Mouse (Mus musculus) B cell, adult (primary cell): ENCODE measurements around the gene Smg9. TPM values are rescaled to one million over a fixed set of nuclear protein-coding genes. Genes with fewer than 3 reads are reported as not detected.

Experiments used
- total RNA-seq: library from RNA; stranded (reverse); gene quantifications from 4 replicates; pipeline ENCODE4 v1.2.4, GENCODE M21; 2023; ENCODE audit not compliant: inconsistent age

The Smg9 gene
- total RNA-seq: 69.8 to 79.7 TPM (median 77.4 TPM) in 4 replicates

DNA sequence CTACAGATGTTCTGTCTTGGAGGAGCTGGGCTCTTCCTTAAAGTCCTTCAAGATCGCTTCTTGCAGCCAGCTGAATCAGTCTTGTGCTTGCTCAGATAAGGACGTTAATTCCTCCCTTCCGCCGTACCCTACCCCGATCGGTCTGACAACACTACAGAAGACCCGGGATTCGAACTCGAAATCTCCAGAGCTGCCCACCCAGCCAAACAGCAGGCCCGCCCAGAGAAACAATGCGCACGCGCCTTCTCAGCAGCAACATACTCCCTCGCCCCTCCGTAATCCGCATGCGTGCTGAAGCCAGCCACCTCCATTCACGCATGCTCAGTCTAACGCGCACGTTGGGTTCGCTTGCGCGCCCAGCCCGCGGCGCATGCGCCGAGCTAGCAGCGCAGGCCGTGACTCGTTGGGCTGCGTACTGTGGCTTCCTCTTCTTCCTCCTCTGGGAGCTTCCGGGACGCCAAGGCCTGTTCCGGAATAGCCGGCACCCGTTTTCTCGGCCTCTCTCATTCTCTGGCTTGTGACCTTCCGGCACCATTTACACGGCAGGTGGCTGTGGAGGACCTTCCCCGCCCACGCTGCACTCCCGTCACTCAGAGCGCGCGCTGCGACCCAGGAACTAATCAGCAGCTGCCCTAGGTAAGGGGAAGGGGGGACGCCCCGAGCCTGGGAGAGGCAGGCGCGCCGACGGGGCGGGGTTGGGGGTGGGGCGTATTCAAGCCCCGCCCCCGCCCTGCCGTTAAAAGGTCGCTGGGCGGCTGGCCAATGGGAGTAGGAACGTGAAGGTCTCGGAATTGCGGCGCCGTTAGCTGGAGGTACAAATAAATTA is at the start of gene Smg9:
Gene Smg9, plus strand, starts transcription at position 364 of the 826 bp plus-strand sequence.

DNA sequence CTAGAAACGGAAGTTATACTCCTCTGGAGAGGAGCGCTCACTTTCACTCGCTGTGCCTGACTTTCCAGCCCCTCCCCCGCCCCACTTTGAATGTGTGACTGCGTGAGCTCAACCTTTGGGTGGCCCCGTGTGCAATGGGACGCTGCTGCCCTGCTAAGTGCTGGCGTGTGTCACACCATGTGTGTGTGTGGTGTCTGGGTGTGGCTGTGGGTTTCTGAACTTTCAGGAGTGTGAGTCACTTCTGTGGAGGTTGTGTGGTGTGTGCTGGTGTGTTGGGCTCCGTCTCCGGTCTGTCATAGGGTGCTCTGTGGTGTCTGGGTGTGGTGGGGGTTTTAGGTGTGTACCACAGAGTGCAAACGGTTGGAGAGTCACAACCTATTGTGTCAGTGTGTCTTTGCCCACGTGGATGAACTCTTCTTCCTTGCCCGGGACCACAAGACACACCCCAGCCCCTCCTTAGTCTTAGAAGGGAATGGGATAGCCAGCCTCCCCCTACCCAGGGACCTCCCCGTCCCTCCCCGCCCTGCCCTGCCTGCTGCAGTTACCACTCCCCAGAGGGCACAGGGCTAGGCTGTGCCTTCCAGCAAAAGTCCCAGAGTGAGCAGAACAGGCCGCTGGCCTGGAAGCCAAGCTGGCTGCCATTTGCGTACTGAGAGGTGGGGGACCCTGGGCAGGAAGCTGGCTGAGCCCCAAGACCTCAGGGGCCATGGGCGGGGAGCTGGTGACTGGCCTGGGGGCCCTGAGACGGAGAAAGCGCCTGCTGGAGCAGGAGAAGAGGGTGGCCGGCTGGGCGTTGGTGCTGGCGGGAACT is 29.5 kb upstream of the Smg9 start, which contains the start of gene Kcnn4:
Gene Kcnn4, plus strand, starts transcription at position 533 of the 811 bp plus-strand sequence.

DNA sequence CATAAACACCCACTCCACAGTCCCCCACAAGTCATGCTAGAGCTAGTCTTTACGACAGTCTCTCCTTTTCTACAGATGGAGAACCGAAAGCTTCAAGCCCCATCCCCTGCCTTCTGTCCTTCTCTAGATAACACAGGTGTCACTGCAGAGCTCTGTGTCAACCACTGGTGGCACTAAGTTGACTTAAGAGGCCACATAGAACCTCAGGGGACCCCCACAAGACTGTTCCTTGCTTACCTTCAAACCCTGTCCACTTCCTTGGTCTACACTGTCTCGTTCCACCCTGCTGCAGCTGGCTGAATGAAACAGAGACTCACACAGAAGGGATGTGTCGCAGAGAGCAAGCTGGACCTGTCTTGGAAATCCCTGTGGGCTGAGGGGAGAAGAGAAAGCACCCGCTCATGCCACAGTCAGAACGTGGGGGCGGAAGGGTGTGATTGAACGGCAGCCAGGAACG is 52.5 kb downstream of the Smg9 start, which contains the start of gene Irgc1:
Gene Irgc1, minus strand, starts transcription at position 443 of the 457 bp plus-strand sequence.

DNA sequence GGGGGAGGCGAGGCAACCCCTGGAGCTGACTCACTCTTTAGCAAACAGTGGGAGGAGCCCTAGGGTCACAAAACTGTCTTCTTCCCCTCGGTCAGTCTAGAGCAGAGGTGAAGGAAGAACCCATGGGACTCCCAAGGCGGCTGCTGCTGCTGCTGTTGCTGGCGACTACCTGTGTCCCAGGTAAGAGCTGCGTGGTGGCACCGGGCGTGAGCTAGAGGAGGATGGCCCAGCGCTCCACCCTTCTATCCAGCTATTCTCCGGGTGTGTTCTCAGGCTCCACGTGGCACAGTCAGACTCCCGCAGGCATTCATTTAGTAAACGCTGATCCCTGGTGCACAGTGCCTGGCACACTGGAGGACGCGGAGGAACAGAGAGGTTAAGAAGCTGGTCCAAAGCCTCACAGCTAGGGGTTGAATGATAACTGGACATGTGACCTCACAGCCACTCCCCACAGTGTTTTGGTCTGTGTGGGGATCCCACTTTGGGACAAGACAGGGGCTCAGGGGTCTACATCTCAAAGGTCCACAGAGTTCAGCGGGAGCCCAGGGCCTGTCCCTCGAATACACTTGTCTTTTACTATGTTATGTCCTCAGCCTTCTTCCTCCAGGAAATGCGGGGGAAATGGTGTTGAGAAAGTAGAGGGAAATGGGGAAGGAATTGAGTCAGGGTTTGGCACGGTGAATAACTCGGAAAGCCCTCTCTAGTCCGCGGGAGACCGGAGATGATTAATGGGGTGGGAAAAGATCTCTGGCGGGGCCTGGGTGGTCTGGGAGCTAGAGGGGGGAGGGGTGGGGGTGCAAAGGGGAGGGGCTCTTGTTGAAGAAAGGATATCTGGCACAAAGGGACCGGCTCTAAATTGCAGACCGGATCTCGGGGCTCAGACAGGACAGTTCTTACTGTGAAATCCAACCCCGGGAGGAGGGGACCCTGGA is 63.2 kb downstream of the Smg9 start, which contains the start of gene Plaur:
Gene Plaur, plus strand, starts transcription at position 97 of the 932 bp plus-strand sequence.

Other genes starting within 250 kb of the Smg9 start
- gene Zfp114, start 224.6 kb upstream of the Smg9 start, total RNA-seq: 0.16 TPM in 1 of 4 replicates, not detected in the others
- 0.09 TPM in 1 of 4 replicates, not detected in the others for gene Zfp111, start 188.2 kb upstream of the Smg9 start, total RNA-seq
- gene Zfp109, start 162.1 kb upstream of the Smg9 start, total RNA-seq: 1.3 to 2.2 TPM (median 1.7 TPM) in 4 replicates
- 0.22 to 0.27 TPM in 2 of 4 replicates, not detected in the others for gene Zfp108, start 144.8 kb upstream of the Smg9 start, total RNA-seq
- gene Zfp93, start 129.2 kb upstream of the Smg9 start, total RNA-seq: 0.18 to 1.6 TPM in 2 of 4 replicates, not detected in the others
- gene Zfp61, start 98.4 kb upstream of the Smg9 start, total RNA-seq: 5.2 to 10.8 TPM (median 7.3 TPM) in 4 replicates
- 7.5 to 10.9 TPM (median 9.4 TPM) in 4 replicates for gene Zfp94, start 83.0 kb upstream of the Smg9 start, total RNA-seq
- gene Tescl, start 65.7 kb upstream of the Smg9 start, total RNA-seq: not detected in 4 replicates
- gene Lypd5, start 50.4 kb upstream of the Smg9 start, total RNA-seq: not detected in 4 replicates
- 3.6 to 6.1 TPM (median 4.8 TPM) in 4 replicates for gene Kcnn4, start 29.4 kb upstream of the Smg9 start, total RNA-seq
- 5.0 to 7.5 TPM (median 6.1 TPM) in 4 replicates for gene Irgc1, start 52.7 kb downstream of the Smg9 start, total RNA-seq
- 535 to 734 TPM (median 595 TPM) in 4 replicates for gene Plaur, start 62.9 kb downstream of the Smg9 start, total RNA-seq
- gene Cadm4, start 82.4 kb downstream of the Smg9 start, total RNA-seq: 0.78 to 3.1 TPM (median 1.9 TPM) in 4 replicates
- 1.4 to 2.2 TPM (median 1.7 TPM) in 4 replicates for gene Zfp428, start 107.4 kb downstream of the Smg9 start, total RNA-seq
- gene AC161166.1, start 112.8 kb downstream of the Smg9 start, total RNA-seq: not detected in 4 replicates
- gene Irgq, start 131.1 kb downstream of the Smg9 start, total RNA-seq: 22.3 to 27.3 TPM (median 24.2 TPM) in 4 replicates
- gene Pinlyp, start 146.5 kb downstream of the Smg9 start, total RNA-seq: 0.87 TPM in 1 of 4 replicates, not detected in the others
- 85.4 to 92.1 TPM (median 88.0 TPM) in 4 replicates for gene Xrcc1, start 146.7 kb downstream of the Smg9 start, total RNA-seq
- 9.0 to 13.0 TPM (median 12.0 TPM) in 4 replicates for gene Ethe1, start 187.9 kb downstream of the Smg9 start, total RNA-seq
- gene Zfp575, start 188.0 kb downstream of the Smg9 start, total RNA-seq: 0.18 to 0.22 TPM in 2 of 4 replicates, not detected in the others
- gene Phldb3, start 211.1 kb downstream of the Smg9 start, total RNA-seq: 22.1 to 31.0 TPM (median 26.2 TPM) in 4 replicates
- 0.29 to 0.54 TPM in 2 of 4 replicates, not detected in the others for gene Lypd3, start 236.9 kb downstream of the Smg9 start, total RNA-seq